Mouse (Mus musculus): ENCODE measurements at regions not wholly inside any gene's neighbourhood (a gene's known extent, or its start where the extent isn't known, plus 50 kb on each side); places are given as distances from the start of the nearest gene placed in this dataset.

DNA sequence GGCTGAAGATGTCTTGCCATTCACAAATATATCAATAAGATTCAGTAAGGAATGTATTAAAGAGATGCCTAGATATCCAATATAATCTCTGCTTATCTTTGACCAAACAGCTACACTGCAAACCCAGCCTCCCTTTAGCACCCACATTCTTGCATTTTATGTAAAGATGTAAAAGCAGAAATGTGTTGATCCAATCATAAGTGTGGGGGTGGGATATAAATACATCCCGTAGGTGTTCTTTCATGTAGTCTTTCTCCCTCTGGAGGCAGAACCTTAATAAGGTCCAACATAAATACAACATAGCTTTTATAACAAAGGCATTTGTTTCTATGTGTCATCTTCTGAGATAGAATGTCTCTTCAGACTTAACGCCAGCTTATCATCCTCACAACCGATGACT lies 637.1 kb upstream of the Flrt2 start:
- no peak for DNase-seq (ENCODE audit: inconsistent age in 2 of 2, low spot score in 1 of 2)

GRCm38 (mm10) chr12:95056926-95057325 lies 635.1 kb upstream of the Flrt2 start:
- DNase-seq (ENCODE audit: inconsistent age in 2 of 2, low spot score in 1 of 2): no peak

GRCm38 (mm10) chr12:95059396-95059795 lies 632.6 kb upstream of the Flrt2 start:
- DNase-seq (ENCODE audit: inconsistent age in 2 of 2, low spot score in 1 of 2): no peak

GRCm38 (mm10) chr12:95072307-95072706 lies 619.7 kb upstream of the Flrt2 start:
- no peak for DNase-seq (ENCODE audit: inconsistent age in 2 of 2, low spot score in 1 of 2)

DNA sequence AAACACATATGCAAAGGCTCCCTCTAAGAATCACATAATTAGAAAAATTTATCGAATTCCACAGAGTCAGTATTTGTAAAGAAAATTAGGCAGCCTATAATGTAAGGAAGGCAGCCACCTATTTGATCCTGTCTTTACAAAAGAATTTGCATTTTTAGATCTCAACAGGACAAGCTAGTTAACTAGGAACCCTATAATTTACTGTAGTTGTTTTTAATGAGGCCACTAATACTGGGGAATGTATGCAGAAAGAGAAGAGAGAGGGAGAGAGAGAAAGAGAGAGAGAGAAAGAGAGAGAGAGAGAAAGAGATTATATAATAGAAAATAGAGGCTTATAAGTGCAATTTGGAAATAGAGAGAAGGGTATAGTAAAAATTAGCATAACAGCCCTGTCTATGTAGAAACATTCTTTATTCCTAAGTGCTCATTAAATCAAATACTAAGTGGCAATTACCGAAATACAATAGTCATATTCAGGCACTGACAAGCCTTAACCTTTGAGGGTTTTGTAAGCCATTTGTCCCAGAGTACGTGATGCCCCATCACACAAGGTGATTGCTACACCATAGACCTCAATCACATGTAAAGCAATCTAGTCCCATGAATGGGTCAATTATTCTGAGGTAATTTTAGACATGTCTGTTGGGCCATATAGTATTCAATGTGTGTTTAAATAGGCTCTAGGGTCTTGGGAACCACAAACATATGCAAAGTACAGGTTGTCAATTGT lies 572.6 kb upstream of the Flrt2 start:
- no peak for DNase-seq (ENCODE audit: inconsistent age in 2 of 2, low spot score in 1 of 2)

- DNase-seq (ENCODE audit: inconsistent age in 2 of 2, low spot score in 1 of 2): no peak
These were observed 559.2 kb upstream of the Flrt2 start for GRCm38 (mm10) chr12:95132804-95133203.

DNA sequence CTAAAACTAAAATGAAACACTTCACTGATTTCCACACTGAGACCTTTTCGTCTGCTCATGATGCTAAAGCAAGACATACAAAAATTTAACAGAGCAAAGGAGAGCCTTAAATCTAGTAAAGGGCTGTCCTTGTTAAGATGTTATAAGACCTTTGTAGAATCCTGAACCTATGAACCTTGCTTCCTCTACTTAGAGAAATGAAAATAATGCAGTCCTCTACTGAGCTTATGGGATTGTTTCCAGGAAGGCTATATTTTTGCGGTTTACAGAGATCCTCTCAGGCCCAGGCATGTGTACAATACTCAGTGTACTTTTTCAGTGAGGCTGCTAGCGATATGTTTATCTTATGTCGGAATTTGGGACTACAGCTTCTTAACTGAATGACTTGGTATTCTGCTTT lies 558.5 kb upstream of the Flrt2 start:
- DNase-seq (ENCODE audit: inconsistent age in 2 of 2, low spot score in 1 of 2): no peak

DNA sequence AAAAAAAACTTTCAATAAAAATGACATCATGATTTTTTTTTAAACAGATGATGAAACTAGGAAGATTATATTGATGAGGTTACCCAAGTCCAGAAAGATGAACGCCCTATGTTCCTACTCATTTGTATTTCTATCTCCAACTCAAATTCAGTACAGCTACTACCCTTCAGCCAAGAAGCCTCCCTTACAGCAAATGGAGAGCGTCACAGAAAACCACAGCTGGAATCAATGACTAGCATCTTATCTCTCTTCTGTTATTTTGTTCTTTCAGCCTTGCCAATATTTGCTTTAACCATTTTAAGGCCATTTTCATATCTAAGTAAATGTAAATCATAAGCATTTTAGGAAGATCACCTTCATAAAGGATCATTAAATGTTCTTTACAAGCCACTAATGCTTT lies 553.9 kb upstream of the Flrt2 start:
- DNase-seq (ENCODE audit: inconsistent age in 2 of 2, low spot score in 1 of 2): no peak

- DNase-seq (ENCODE audit: inconsistent age in 2 of 2, low spot score in 1 of 2): no peak
These were observed 521.0 kb upstream of the Flrt2 start for GRCm38 (mm10) chr12:95171051-95171450.

DNA sequence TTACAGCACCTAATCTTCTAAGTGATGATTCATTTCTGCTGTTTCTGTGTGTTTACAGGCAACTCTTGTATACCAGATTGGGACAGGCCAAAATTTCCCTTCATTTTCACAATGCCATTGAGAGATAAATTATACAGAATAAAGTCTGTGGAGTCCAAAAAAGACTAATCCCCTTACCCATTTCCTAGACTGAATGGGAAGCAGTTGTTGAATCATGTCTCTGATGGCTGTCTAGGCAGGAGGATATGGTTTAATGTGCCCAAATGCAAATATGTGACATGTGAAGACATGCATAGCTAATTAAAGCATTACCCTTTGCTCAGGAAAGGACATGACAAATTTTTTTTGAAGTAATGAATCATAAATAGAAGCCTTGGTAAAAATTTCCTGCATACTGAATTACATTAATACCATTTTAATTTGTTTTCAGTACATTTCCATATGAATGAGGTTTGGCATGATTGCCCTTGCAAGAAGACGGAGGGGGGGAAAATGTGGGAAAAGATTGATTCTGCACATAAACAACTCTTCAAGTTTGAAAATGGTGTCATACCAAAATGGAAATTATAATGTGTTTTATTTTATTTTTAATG lies 518.1 kb upstream of the Flrt2 start:
- no peak for DNase-seq (ENCODE audit: inconsistent age in 2 of 2, low spot score in 1 of 2)

DNA sequence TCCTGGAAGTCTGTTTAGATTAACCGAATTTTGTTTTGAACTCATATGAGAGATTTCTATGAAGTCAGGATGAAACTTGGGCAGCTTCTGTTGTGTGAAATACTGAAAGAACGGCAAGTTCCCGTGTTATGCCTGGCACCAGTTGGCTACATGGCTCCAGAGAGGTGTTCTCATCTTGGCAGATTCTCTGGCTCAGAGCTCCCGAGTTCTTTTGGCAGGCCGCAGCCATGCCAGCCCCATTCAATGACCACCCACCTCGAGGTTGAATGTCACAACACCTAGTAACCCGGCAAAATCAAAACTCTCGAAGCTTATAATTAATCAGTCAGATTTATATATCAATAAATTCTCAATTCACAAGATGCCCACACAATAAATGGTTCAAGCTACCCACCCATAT lies 489.5 kb upstream of the Flrt2 start:
- DNase-seq (ENCODE audit: inconsistent age in 2 of 2, low spot score in 1 of 2): no peak

DNA sequence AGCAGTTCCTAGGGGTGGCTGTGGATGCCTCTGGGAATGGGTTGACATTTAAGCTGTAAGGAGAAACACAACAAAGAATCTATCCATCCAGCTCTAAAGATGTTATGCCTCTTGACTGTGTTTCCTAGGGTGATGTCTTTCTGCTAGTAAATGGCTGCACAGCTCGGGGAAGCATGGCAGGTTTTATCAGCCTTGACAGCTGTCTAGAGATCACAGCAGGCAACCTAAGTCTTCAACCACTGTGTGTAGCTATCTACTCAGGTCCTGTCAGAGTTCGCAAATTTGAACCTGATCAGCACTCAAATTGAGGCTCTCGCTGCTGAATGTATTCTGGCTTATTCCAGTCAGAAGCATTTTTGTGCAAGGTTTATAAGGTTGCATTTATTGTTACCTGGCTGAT lies 486.9 kb upstream of the Flrt2 start:
- DNase-seq (ENCODE audit: inconsistent age in 2 of 2, low spot score in 1 of 2): no peak

- DNase-seq (ENCODE audit: inconsistent age in 2 of 2, low spot score in 1 of 2): no peak
These were observed 452.8 kb upstream of the Flrt2 start for GRCm38 (mm10) chr12:95239158-95239779.

- no peak for DNase-seq (ENCODE audit: inconsistent age in 2 of 2, low spot score in 1 of 2)
These were observed 424.8 kb upstream of the Flrt2 start for GRCm38 (mm10) chr12:95267187-95267586.

- no peak for DNase-seq (ENCODE audit: inconsistent age in 2 of 2, low spot score in 1 of 2)
These were observed 386.6 kb upstream of the Flrt2 start for GRCm38 (mm10) chr12:95305386-95305785.

GRCm38 (mm10) chr12:95315151-95315750 lies 376.8 kb upstream of the Flrt2 start:
- no peak for DNase-seq (ENCODE audit: inconsistent age in 2 of 2, low spot score in 1 of 2)

GRCm38 (mm10) chr12:95316820-95317219 lies 375.2 kb upstream of the Flrt2 start:
- no peak for DNase-seq (ENCODE audit: inconsistent age in 2 of 2, low spot score in 1 of 2)

DNA sequence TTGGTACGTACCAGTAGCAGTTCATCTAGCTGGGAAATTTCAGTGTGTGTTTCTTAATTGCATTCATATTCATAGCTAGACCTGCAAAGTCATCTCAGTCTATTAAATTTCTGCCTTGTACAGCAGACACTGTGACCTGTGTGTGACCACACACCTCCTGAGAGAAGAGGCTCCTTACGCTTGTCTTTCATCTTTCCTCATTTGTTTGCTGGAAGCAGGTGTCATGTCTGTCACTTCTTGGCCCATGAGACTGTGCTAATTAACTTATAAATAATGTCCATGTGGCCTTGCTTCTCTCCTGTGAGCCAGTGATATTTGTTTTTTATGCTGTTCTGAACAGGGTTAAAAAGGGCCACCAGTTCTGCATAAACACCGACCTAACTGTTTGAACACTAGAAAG lies 370.3 kb upstream of the Flrt2 start:
- no peak for DNase-seq (ENCODE audit: inconsistent age in 2 of 2, low spot score in 1 of 2)

GRCm38 (mm10) chr12:95329666-95330065 lies 362.4 kb upstream of the Flrt2 start:
- no peak for DNase-seq (ENCODE audit: inconsistent age in 2 of 2, low spot score in 1 of 2)

GRCm38 (mm10) chr12:95347786-95348185 lies 344.2 kb upstream of the Flrt2 start:
- DNase-seq (ENCODE audit: inconsistent age in 2 of 2, low spot score in 1 of 2): no peak

GRCm38 (mm10) chr12:95355151-95355550 lies 336.9 kb upstream of the Flrt2 start:
- DNase-seq (ENCODE audit: inconsistent age in 2 of 2, low spot score in 1 of 2): no peak

Data from adrenal gland, adult (tissue).